Mouse (Mus musculus): ENCODE results near the gene Fam183b.

- TF ChIP-seq POLR2A (IDR thresholded peaks at IDR 0.05; ENCODE audit: insufficient read depth, low read depth, low read length), result no peak
- no peak for TF ChIP-seq CTCF (IDR thresholded peaks at IDR 0.05)
- no peak for TF ChIP-seq EP300 (IDR thresholded peaks at IDR 0.05; ENCODE audit: insufficient read depth, low read depth, low read length)
Observed at GRCm38 (mm10) chr11:58790646-58791045, 11.1 kb downstream of the Fam183b start.

Measured in heart, adult 2 months (tissue).